Mouse (Mus musculus) brain, adult 2 months (tissue): Measurements from ENCODE around the gene Adarb1.

Experiments
- DNase-seq: peaks from one replicate; pipeline ENCODE4 v3.0.0; 2011; ENCODE audit warnings: low read depth, low spot score

The Adarb1 gene

GRCm38 (mm10) chr10:77418138-77418537, at the start of gene Adarb1:
Adarb1 (minus strand) TSS chr10:77418270.
- peak; percentile 95 for DNase-seq

- peak; percentile 70 for DNase-seq
Measured at GRCm38 (mm10) chr10:77467407-77467806, 49.3 kb upstream of the Adarb1 start.

GRCm38 (mm10) chr10:77465902-77466301, 47.8 kb upstream of the Adarb1 start:
- DNase-seq: peak; percentile 62

GRCm38 (mm10) chr10:77464181-77464936, 46.3 kb upstream of the Adarb1 start:
- no peak for DNase-seq

- DNase-seq: no peak
Measured at GRCm38 (mm10) chr10:77461161-77461560, 43.1 kb upstream of the Adarb1 start.

GRCm38 (mm10) chr10:77457701-77458100, 39.6 kb upstream of the Adarb1 start:
- no peak for DNase-seq

GRCm38 (mm10) chr10:77456507-77456906, 38.4 kb upstream of the Adarb1 start:
- peak; percentile 98 for DNase-seq

- no peak for DNase-seq
Measured at GRCm38 (mm10) chr10:77455251-77456010, 37.4 kb upstream of the Adarb1 start.

- DNase-seq: no peak
Measured at GRCm38 (mm10) chr10:77454795-77455194, 36.7 kb upstream of the Adarb1 start.

GRCm38 (mm10) chr10:77451822-77452221, 33.8 kb upstream of the Adarb1 start:
- no peak for DNase-seq

- DNase-seq: no peak
Measured at GRCm38 (mm10) chr10:77450159-77450464, 32.0 kb upstream of the Adarb1 start.

GRCm38 (mm10) chr10:77449315-77450158, 31.5 kb upstream of the Adarb1 start:
- peak; percentile 69 for DNase-seq

- DNase-seq: no peak
Measured at GRCm38 (mm10) chr10:77448698-77449247, 30.7 kb upstream of the Adarb1 start.

- DNase-seq: peak; percentile 62
Measured at GRCm38 (mm10) chr10:77448209-77448608, 30.1 kb upstream of the Adarb1 start.

GRCm38 (mm10) chr10:77447755-77448154, 29.7 kb upstream of the Adarb1 start:
- no peak for DNase-seq

GRCm38 (mm10) chr10:77442250-77442649, 24.2 kb upstream of the Adarb1 start:
- no peak for DNase-seq

GRCm38 (mm10) chr10:77441812-77442211, 23.7 kb upstream of the Adarb1 start:
- DNase-seq: no peak

- DNase-seq: no peak
Measured at GRCm38 (mm10) chr10:77440841-77441755, 23.0 kb upstream of the Adarb1 start.

GRCm38 (mm10) chr10:77440286-77440685, 22.2 kb upstream of the Adarb1 start:
- no peak for DNase-seq

- DNase-seq: no peak
Measured at GRCm38 (mm10) chr10:77439026-77439425, 21.0 kb upstream of the Adarb1 start.

- DNase-seq: no peak
Measured at GRCm38 (mm10) chr10:77438021-77438420, 20.0 kb upstream of the Adarb1 start.
